Mouse (Mus musculus): Measurements from ENCODE around the gene Tcf23.
A peak's percentile ranks its signal among the peaks of the same experiment; 100 is the strongest.

Gene Tcf23

GRCm38 (mm10) chr5:30968416-30968815, at the start of gene Tcf23:
Gene Tcf23 (plus strand): TSS chr5:30968662.
- DNase-seq (ENCODE audit: extremely low spot score) = no peak

DNA sequence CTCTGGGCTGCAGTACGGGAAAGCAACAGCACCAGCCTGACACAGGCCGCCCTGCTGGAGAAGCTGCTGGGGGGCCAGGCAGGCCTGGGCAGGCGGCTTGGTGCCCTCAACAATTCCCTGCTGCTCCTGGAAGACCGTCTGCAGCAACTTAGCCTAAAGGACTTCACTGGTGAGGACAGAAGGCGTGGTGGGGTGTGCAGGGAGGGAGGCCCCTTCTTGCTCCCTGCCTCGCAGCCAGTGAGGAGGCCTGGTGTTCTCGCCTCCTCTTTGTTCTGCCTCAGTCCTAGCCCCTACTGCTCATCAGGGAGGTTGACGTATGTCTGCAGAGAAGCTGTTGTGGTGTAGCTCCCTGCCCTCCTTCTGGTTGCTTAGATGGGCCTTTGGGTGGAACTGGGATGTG, 49.8 kb upstream of the Tcf23 start:
- no peak for DNase-seq (ENCODE audit: extremely low spot score)

GRCm38 (mm10) chr5:30919831-30920614, 48.4 kb upstream of the Tcf23 start:
- no peak for DNase-seq (ENCODE audit: extremely low spot score)

- no peak for DNase-seq (ENCODE audit: extremely low spot score)
Observed at GRCm38 (mm10) chr5:30920621-30921020, 47.8 kb upstream of the Tcf23 start.

- peak; percentile 98 for DNase-seq (ENCODE audit: extremely low spot score)
Observed at GRCm38 (mm10) chr5:30921256-30922033, 47.0 kb upstream of the Tcf23 start, which contains the start of gene Khk. Gene Khk (plus strand): TSS chr5:30921431.

DNA sequence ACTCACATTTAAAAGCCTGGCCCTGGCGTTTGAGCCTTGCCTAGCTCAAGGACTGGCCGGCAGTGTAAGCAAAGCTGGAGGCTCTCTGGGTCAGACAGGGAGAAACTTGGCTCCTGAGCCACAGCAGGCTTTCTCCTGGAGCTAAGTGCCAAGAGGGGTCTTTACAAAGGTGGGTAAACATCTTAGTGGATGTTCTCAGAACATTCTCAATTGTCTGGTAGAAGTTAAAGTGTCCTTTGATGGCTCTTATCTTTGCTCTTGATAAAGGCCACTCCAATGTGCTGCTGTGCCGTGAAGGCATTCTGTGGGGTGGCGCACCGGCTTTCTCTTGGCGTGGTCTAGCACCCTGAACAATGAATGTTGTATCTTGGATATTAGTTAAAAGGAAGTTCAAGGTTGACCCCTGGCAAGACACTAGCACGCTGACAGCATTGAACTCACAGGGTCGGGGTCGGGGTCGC, 45.9 kb upstream of the Tcf23 start:
- DNase-seq (ENCODE audit: extremely low spot score) = no peak

GRCm38 (mm10) chr5:30923119-30923518, 45.3 kb upstream of the Tcf23 start:
- DNase-seq (ENCODE audit: extremely low spot score) = no peak

GRCm38 (mm10) chr5:30924614-30925013, 43.8 kb upstream of the Tcf23 start:
- no peak for DNase-seq (ENCODE audit: extremely low spot score)

DNA sequence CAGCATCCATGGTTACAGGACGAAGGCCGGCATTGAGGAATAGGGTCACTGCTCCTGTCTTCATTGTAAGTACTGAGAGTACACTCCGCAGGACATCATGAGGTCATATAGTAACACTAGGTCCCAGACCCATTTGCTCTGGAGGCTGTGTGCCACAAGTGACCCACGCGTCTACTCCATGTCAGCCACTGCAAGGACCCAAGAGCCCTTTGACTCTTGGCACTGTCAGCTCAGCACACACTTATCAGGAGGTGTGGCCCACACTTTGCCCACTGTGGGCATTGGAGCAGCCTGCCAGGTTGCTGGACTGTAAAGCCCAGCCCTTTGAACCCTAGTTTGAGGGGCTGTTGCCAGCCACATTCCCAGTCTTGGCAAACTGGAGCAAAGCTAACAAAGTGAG, 43.2 kb upstream of the Tcf23 start:
- no peak for DNase-seq (ENCODE audit: extremely low spot score)

DNA sequence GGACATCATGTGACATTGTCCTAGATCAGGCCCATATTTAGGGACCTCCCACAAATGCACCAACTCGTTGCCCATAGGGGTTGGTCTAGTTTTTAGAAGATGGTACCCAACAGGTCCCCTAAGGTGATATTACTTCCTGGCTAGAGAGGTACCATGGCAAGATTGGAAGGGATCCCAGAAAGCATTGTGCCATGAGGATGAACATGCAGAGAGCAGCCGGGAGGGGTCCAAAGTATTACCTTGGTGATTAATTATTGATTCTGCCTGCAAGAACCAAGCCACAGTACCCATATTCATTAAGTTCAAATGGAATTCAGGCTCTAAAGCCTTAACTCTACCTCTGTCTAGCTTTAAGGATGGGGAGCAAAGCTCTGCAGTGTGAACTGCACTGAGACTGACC, 42.4 kb upstream of the Tcf23 start:
- no peak for DNase-seq (ENCODE audit: extremely low spot score)

GRCm38 (mm10) chr5:30927945-30928529, 40.4 kb upstream of the Tcf23 start:
- DNase-seq (ENCODE audit: extremely low spot score) = peak; percentile 28

DNA sequence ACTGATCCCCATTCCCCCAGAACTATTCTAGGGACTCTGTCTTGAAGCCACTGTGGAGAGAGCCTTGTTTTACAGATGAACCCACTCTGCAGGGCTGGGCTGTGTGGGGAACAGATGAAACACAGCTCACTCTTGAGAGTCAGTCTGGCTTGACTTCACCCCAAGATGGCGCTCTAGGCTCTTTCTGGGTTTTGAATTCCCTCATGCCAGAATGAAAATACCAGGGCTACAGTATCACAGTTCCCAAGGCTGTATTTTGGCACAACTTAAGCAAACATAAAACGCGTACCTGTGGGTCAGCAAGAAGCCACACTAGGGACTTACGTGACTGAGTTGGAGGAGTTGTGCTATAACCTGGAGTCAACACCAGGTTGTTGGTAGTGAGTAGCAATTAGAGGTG, 38.3 kb upstream of the Tcf23 start:
- peak; percentile 44 for DNase-seq (ENCODE audit: extremely low spot score)

DNA sequence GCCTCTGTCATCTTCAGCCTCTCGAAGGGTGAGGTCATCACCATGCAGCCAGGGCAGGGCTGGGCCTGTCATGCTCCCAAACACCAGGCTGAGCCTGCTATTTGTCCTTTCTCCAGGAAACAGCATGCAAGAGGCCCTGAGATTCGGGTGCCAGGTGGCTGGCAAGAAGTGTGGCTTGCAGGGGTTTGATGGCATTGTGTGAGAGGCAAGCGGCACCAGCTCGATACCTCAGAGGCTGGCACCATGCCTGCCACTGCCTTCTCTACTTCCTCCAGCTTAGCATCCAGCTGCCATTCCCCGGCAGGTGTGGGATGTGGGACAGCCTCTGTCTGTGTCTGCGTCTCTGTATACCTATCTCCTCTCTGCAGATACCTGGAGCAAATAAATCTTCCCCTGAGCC, 37.6 kb upstream of the Tcf23 start:
- DNase-seq (ENCODE audit: extremely low spot score) = no peak

DNA sequence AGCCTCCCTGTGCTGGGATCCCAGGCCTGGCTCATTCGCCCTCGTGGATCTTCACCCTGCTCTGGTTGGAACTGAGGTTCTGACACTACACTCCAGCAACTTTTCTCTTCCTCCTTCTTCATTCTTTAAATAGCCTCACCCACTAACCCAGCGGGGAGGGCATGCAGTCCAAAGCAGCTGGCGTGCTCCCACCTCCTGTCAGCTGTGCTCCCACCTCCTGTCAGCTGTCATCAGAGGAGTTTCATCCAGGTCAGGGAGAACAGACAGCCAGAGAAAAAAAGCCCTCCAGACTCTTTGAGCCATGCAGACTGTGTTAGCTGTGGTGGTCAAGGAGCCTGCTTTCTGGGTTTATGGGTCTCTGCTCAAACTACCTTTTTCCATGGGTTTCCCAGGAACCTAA, 37.1 kb upstream of the Tcf23 start:
- DNase-seq (ENCODE audit: extremely low spot score) = no peak

GRCm38 (mm10) chr5:30933705-30934104, 34.8 kb upstream of the Tcf23 start:
- no peak for DNase-seq (ENCODE audit: extremely low spot score)

DNA sequence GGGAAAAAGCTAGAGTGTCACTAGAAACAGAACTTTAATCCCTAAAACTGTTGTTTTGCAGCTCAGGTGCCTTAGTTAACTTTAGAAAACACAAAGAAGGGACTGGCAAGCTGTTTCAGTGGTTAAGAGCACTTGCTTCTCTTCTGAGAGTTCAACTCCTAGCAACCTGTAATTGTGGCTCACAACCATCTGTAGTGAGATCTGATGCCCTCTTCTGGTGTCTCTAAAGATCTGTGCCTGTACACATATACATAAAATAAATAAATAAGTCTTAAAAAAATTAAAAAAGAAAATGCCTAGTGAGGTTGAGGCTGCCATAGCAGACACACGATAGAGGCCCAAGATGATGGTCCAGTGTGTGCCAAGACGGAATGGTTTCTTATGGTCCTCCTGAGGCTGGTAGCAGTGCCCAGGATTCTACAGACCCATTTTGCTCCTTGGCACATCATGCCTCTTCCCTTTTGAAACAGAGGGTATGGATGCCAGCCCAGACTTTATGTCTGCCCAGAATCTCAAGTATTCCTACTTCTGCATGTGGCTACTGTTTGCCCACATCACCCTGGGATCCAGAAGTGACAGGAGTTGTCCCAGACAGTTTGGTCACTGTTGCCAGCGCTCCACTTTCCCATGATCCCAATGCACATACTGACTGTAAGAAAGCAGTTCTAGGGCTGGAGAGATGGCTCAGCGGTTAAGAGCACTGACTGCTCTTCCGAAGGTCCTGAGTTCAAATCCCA, 33.6 kb upstream of the Tcf23 start:
- DNase-seq (ENCODE audit: extremely low spot score) = no peak

DNA sequence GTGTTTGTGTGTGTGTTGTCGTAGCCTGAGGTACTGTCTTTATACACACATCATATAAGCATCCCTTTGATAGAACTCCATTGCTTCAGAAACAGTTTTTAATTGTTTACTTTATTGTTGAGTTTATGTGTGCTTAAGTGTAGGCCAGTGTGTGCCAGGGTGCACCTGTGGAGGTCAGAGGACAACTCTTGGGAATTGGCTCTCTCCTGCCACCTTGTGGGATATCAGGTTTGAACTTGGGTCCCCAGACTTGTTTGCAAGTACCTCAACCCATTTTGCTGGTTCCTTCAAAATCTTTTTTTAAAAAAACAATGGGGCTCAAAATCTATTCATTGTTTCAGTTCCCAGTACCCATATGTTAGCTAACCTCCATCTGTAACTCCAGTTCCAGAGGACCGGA, 25.5 kb upstream of the Tcf23 start:
- no peak for DNase-seq (ENCODE audit: extremely low spot score)

GRCm38 (mm10) chr5:30944344-30944743, 24.1 kb upstream of the Tcf23 start:
- no peak for DNase-seq (ENCODE audit: extremely low spot score)

DNA sequence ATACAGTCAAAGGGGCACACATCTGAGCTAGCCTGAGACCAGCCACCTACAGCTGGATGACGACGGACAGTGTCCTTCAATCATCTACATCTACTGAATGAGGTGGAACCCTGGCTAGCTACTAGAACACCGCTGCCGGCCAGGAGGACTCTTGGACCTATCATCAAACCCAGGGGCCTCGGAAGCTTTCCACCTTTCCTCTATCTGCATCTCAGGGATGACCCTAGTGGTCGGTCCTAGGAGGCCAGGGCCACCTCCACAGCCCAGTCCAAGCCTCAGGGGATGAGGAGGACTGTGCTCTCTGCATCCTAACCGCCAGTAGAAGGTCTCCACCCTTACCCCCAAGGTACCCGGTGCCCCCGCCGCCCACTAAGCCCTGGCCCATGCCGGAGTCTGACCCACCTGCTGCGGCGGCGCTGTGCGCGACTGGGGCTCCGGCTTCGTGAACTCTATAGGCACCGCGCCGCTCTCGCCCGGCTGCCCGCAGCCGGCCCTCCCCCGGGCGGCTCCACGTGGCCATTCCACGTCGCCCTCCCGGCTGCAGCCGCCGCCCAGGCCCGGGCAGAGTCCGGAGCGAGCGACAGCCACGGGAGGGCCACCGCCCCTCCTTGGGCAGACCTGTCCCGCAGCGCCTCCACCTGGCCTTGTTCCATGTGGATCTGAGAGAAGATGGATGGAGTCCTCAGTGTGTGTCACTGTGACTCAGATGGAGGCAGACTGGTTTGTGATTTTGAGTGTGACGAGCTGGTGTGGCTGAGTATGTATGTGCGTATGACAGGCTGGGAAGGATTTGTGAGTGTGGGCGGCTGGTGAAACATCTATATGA, 23.3 kb upstream of the Tcf23 start, which contains the start of gene Cgref1:
TSS of gene Cgref1 (minus strand) at position 636 of the 826 bp plus-strand sequence.
- DNase-seq (ENCODE audit: extremely low spot score) = peak; percentile 64

- no peak for DNase-seq (ENCODE audit: extremely low spot score)
Observed at GRCm38 (mm10) chr5:30948620-30949019, 19.8 kb upstream of the Tcf23 start.
